Mouse (Mus musculus): Measurements from ENCODE around the gene Npas2. TPM values are rescaled to one million over a fixed set of nuclear protein-coding genes. Genes with fewer than 3 reads are reported as not detected.

The Npas2 gene
- polyA plus RNA-seq, 1 experiment: 0.91 TPM

DNA sequence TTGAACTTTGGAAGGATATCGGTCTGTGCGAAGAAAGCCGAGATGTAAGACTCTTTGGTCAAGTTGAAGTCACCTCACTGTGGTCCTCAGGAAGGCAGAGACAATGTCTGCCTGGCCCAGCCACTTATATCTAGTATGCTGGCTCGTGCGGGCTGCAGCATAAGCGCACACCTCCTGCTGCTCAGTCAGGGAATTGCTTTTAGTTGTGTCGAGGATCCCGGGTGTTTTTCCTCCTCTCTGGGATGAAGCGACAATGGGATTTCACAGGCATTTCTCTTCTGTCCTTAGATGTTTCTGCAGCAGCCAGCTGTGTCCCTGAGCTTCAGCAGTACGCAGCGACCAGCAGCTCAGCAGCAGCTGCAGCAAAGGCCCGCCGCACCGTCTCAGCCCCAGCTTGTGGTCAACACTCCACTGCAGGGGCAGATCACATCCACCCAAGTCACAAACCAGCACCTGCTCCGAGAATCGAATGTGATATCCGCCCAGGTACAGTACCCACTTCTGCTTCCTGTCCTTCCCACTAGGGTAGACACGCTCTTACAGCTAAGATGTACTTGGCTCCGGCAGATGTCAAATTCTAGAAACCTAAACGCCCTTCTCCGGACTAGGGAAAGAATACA lies 151.6 kb downstream of the Npas2 start:
- Histone ChIP-seq H3K36me3 (ENCODE audit: control insufficient read depth, insufficient read depth, low read length) (no peaks in the 10 kb centered on the region), H3K27me3 (ENCODE audit: control insufficient read depth, insufficient read depth, low read length) (no peaks in the 10 kb centered on the region), H3K4me1 (ENCODE audit: control insufficient read depth, insufficient read depth, insufficient read length) (no peaks in the 10 kb centered on the region), H3K27ac (ENCODE audit: insufficient read depth, low read length) (no peak overlapping the region), H3K4me3 (ENCODE audit: extremely low read depth, insufficient read depth, insufficient read length) (no peak overlapping the region)
- WGBS: 38% methylated on average over 21 of the region's 21 CpGs
- TF ChIP-seq POLR2A (IDR thresholded peaks at IDR 0.05; ENCODE audit: low read depth, low read length): no peak
- TF ChIP-seq CTCF (IDR thresholded peaks at IDR 0.05; ENCODE audit: extremely low read depth, insufficient read depth, insufficient read length, insufficient replicate concordance): no peak
- DNase-seq (ENCODE audit: low read depth in 1 of 2, low spot score in 2 of 2): no peak

DNA sequence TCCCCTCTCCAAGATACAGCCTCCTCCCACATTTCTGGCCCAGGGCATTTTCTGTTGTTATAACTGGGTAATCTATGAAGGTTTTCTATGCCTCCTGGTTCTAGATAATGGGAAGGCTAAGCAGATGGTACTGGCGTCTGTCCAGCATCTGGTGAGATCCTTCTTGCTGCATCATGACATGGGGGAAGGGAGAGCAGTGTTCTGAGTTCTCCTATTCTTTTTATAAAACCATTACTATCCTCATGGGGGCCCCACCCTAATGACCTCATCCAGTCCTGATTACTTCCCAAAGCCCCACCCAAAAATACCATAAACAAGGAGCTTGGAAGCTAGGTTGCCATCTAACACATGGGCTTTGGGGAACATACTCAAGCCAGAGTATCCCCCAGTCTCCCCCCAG lies 155.5 kb downstream of the Npas2 start:
- no peak overlapping the region for H3K4me3 ChIP-seq (ENCODE audit: extremely low read depth, insufficient read depth, insufficient read length)
- H3K27me3 ChIP-seq (ENCODE audit: control insufficient read depth, insufficient read depth, low read length): no peaks in the 10 kb centered on the region
- DNase-seq (ENCODE audit: low read depth in 1 of 2, low spot score in 2 of 2): no peak
- H3K27ac ChIP-seq (ENCODE audit: insufficient read depth, low read length): no peak overlapping the region
- no peaks in the 10 kb centered on the region for H3K36me3 ChIP-seq (ENCODE audit: control insufficient read depth, insufficient read depth, low read length)
- WGBS: 66% methylated on average over 1 of the region's 1 CpGs
- no peak for TF ChIP-seq POLR2A (IDR thresholded peaks at IDR 0.05; ENCODE audit: low read depth, low read length)
- no peak for TF ChIP-seq CTCF (IDR thresholded peaks at IDR 0.05; ENCODE audit: extremely low read depth, insufficient read depth, insufficient read length, insufficient replicate concordance)
- H3K4me1 ChIP-seq (ENCODE audit: control insufficient read depth, insufficient read depth, insufficient read length): no peaks in the 10 kb centered on the region

DNA sequence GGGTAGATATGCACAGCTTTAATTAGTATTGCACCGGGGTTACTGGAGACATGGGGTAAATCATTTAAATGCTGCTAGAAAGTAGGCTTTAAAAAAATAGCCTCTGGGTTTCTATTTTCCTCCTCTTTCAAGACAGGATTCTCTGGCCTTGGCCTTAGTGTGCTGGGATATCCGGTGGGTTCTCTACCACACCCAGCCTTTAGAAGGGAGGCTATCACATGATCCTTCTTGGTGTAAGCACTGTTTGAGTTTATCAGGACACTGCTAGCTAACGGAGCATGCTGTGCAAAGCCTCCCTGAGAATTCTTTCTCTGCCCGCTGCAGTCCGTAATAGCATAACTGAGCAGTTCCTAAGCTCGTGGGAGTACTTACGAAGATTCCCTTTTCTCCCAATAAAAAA lies 155.9 kb downstream of the Npas2 start:
- H3K4me1 ChIP-seq (ENCODE audit: control insufficient read depth, insufficient read depth, insufficient read length): no peaks in the 10 kb centered on the region
- no peak overlapping the region for H3K4me3 ChIP-seq (ENCODE audit: extremely low read depth, insufficient read depth, insufficient read length)
- no peak for DNase-seq (ENCODE audit: low read depth in 1 of 2, low spot score in 2 of 2)
- H3K36me3 ChIP-seq (ENCODE audit: control insufficient read depth, insufficient read depth, low read length): no peaks in the 10 kb centered on the region
- no peaks in the 10 kb centered on the region for H3K27me3 ChIP-seq (ENCODE audit: control insufficient read depth, insufficient read depth, low read length)
- no peak overlapping the region for H3K27ac ChIP-seq (ENCODE audit: insufficient read depth, low read length)
- 88% methylated on average over 7 of the region's 7 CpGs for WGBS
- TF ChIP-seq CTCF (IDR thresholded peaks at IDR 0.05; ENCODE audit: extremely low read depth, insufficient read depth, insufficient read length, insufficient replicate concordance): no peak
- TF ChIP-seq POLR2A (IDR thresholded peaks at IDR 0.05; ENCODE audit: low read depth, low read length): no peak

DNA sequence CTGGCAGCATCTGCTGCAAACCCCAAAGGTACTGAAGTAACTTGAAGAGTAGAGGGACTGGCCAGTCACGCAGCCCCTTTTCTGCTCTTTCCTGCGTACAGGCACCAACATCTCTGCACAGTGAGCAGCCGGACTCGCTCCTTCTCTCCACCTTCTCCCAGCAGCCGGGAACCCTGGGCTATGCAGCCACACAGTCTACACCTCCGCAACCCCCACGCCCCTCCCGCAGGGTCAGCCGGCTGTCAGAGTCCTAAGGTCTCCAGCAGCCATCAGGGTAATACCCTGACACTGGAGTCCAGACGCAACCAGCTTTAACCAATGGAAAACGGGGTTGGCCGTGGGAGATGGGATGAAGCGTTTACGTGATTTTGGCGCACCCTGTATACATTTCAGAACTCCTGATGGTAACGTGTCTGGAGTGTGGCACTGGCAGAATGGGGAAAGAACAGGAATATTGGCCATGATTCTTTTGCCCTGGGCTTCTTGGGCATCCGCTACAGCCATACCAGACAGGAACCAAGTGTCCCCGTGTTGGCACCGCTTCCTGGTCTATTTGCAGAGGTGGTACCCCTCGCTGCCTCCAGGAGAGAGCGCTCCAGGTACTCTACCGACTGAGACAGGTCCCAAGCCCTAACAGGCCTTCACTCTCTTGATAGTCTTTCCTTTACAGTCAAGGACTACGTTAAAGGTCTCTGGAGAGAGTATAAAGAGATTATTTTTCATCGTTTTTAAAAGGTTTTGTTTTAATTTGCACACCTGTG lies 168.4 kb downstream of the Npas2 start:
- Histone ChIP-seq H3K27ac (ENCODE audit: insufficient read depth, low read length) (no peak overlapping the region), H3K27me3 (ENCODE audit: control insufficient read depth, insufficient read depth, low read length) (no peaks in the 10 kb centered on the region), H3K4me3 (ENCODE audit: extremely low read depth, insufficient read depth, insufficient read length) (no peak overlapping the region), H3K4me1 (ENCODE audit: control insufficient read depth, insufficient read depth, insufficient read length) (no peaks in the 10 kb centered on the region), H3K36me3 (ENCODE audit: control insufficient read depth, insufficient read depth, low read length) (no peaks in the 10 kb centered on the region)
- 70% methylated on average over 24 of the region's 24 CpGs for whole genome bisulfite sequencing
- no peak for DNase-seq (ENCODE audit: low read depth in 1 of 2, low spot score in 2 of 2)
- TF ChIP-seq CTCF (IDR thresholded peaks at IDR 0.05; ENCODE audit: extremely low read depth, insufficient read depth, insufficient read length, insufficient replicate concordance): no peak

DNA sequence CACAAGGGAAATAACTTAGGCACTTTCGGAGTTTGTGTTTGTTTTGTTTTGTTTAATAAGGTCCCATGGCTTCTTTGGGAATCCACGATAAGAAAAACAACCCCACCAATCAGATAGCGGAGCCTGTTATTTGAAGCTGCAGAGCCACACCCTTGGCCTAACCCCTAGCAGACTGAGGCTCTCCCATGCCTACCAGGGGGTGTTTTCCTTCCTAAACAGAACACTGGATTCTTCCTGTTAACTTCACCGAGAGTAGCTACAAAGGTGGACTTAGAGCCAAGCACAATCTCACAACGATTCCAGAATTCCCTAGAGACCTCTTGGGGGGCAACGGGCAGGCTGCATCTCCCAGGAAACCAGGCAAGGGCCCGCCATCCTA lies 169.0 kb downstream of the Npas2 start:
- Histone ChIP-seq H3K27me3 (ENCODE audit: control insufficient read depth, insufficient read depth, low read length) (no peaks in the 10 kb centered on the region), H3K4me3 (ENCODE audit: extremely low read depth, insufficient read depth, insufficient read length) (no peak overlapping the region), H3K4me1 (ENCODE audit: control insufficient read depth, insufficient read depth, insufficient read length) (no peaks in the 10 kb centered on the region), H3K27ac (ENCODE audit: insufficient read depth, low read length) (no peak overlapping the region), H3K36me3 (ENCODE audit: control insufficient read depth, insufficient read depth, low read length) (no peaks in the 10 kb centered on the region)
- DNase-seq (ENCODE audit: low read depth in 1 of 2, low spot score in 2 of 2): no peak
- TF ChIP-seq POLR2A (IDR thresholded peaks at IDR 0.05; ENCODE audit: low read depth, low read length) (no peak), CTCF (IDR thresholded peaks at IDR 0.05; ENCODE audit: extremely low read depth, insufficient read depth, insufficient read length, insufficient replicate concordance) (no peak)
- 83% methylated on average over 7 of the region's 7 CpGs for WGBS

DNA sequence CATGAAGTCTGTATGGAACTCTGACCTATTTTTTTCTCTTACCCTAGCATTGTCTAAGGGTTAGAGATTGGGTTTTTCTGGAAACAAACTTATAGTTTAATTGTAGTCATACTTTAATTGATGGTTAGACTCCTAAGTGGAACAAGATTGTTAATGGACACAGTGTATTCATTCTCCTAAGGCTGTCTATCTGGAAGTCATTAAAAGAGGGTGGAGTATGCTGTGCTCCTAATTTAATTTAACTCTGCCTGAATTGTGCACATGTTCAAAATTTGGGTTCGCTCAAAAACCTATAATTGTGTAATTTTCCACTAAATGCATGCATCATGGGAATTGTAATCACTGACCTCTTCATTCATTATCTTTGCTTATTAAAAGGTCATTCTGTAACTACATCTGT lies 172.0 kb downstream of the Npas2 start:
- WGBS: 95% methylated on average over 1 of the region's 1 CpGs
- no peak overlapping the region for H3K27ac ChIP-seq (ENCODE audit: insufficient read depth, low read length)
- H3K27me3 ChIP-seq (ENCODE audit: control insufficient read depth, insufficient read depth, low read length): no peaks in the 10 kb centered on the region

DNA sequence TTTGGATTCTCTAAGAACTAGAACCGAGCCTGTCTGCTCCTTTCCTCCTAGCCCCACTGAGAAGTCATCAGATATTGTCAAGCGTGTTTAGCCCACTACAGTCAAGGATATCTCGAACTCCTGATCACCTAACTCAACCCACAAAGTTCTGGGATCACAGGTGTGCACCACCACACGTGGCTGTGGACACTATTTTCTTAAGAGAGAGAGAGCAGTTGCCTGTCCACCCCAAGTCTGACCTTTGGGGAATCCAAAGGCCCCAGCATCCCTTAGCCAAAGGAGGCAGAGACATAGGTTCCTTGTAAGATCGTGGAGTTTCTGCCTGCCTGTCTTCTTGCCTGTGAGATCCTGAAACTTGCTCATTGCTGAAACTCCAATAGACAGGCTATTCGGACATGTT lies 173.5 kb downstream of the Npas2 start:
- DNase-seq (ENCODE audit: low read depth in 1 of 2, low spot score in 2 of 2): no peak
- Histone ChIP-seq H3K4me3 (ENCODE audit: extremely low read depth, insufficient read depth, insufficient read length) (peak overlapping the region; percentile 58; the same call in 1 of the 2 replicates), H3K36me3 (ENCODE audit: control insufficient read depth, insufficient read depth, low read length) (peaks cover 17% of the 10 kb centered on the region), H3K4me1 (ENCODE audit: control insufficient read depth, insufficient read depth, insufficient read length) (peaks cover 6% of the 10 kb centered on the region; the same call in 1 of the 2 replicates), H3K27me3 (ENCODE audit: control insufficient read depth, insufficient read depth, low read length) (no peaks in the 10 kb centered on the region), H3K27ac (ENCODE audit: insufficient read depth, low read length) (no peak overlapping the region)
- TF ChIP-seq CTCF (IDR thresholded peaks at IDR 0.05; ENCODE audit: extremely low read depth, insufficient read depth, insufficient read length, insufficient replicate concordance) (no peak), POLR2A (IDR thresholded peaks at IDR 0.05; ENCODE audit: low read depth, low read length) (no peak)
- 33% methylated on average over 6 of the region's 6 CpGs for WGBS

More for the DNA sequence above, 172.0 kb downstream of the Npas2 start:
- Histone ChIP-seq H3K4me1 (ENCODE audit: control insufficient read depth, insufficient read depth, insufficient read length) (peaks cover 6% of the 10 kb centered on the region; the same call in 1 of the 2 replicates), H3K4me3 (ENCODE audit: extremely low read depth, insufficient read depth, insufficient read length) (no peak overlapping the region), H3K36me3 (ENCODE audit: control insufficient read depth, insufficient read depth, low read length) (peaks cover 7% of the 10 kb centered on the region)
- TF ChIP-seq POLR2A (IDR thresholded peaks at IDR 0.05; ENCODE audit: low read depth, low read length): no peak
- no peak for DNase-seq (ENCODE audit: low read depth in 1 of 2, low spot score in 2 of 2)

Measured in spleen, adult 2 months (tissue).